Mouse (Mus musculus) brain, embryonic 14.5 days (tissue): ENCODE measurements at regions not wholly inside any gene's neighbourhood (a gene's known extent, or its start where the extent isn't known, plus 50 kb on each side); places are given as distances from the start of the nearest gene placed in this dataset.

Experiments used
- DNase-seq: peaks from one replicate; pipeline ENCODE4 v3.0.0-alpha.2; 2011; ENCODE audit warnings: low read depth
- CTCF ChIP-seq: fragments of 200-500 bp; IDR thresholded peaks from 2 replicates; pipeline ENCODE4 v1.5.1; 2012; ENCODE audit warnings: inconsistent platforms, mild to moderate bottlenecking, moderate library complexity, borderline replicate concordance; ENCODE audit not compliant: insufficient read depth, insufficient read length; ENCODE audit errors: extremely low read depth
- POLR2A ChIP-seq: fragments of 200-500 bp; IDR thresholded peaks from 2 replicates; pipeline ENCODE4 v1.6.1; 2012; ENCODE audit warnings: mild to moderate bottlenecking, inconsistent platforms, borderline replicate concordance; ENCODE audit not compliant: poor library complexity, insufficient read depth, insufficient read length, severe bottlenecking; ENCODE audit errors: extremely low read depth

DNA sequence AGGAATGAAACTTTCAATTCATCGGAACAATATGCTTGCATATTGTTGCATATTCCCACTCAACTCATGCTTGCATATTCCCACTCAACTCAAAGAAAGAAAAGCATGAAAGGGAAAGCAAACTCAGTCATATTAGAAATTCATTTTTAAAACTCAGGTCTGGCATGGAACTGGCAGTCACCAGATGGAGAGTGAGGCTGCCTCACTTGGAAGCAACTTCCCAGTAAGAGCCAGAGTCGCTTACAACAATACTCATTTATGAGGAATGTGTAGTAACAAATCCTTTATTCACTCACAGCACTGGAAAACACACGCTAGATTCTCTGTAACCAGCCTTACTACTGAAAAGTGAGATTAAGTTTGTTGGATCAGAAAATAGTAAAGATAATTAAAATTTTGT, 70.9 kb upstream of the Ngly1 start:
- no peak for DNase-seq
- TF ChIP-seq CTCF (no peak), POLR2A (no peak)

DNA sequence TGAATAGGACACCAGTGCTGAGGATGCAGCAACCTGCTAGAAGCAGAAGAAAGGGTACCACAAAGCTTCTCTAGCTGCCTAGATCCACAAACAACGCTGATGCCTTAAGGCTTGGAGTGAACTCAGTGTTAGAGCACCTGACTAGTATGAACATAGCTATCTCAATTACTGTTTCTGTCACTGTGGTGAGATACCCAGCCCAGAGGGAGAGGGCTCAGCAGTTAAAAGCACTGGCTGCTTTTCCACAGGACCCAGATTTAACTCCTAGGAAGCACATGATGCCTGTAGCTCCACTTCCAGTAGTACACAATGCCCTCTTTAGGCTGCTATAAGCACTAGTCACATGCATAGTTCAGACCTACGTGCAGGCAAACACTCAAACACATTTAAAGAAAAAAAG, 67.3 kb upstream of the Ngly1 start:
- no peak for DNase-seq
- TF ChIP-seq POLR2A (no peak), CTCF (no peak)

DNA sequence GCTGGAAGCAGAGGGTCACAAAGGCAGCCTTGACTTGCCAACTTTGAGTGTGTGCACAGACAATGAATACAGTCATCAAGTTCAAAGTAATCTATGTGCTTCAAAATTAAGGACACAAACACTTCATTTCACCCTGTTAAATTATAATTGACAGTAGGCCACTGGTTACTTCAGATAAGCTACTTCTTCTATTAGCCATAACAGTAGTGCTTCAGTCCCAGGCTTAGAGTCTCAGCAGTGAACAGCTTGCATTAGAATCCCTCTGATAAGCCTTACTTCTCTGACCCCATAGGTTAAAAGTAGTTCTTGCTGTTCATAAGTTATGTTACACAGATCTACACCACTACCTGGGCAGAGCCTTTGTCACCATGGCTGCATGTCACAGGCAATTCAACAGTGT, 63.8 kb upstream of the Ngly1 start:
- DNase-seq, result no peak
- TF ChIP-seq POLR2A (no peak), CTCF (no peak)
